Mouse (Mus musculus) gonadal fat pad, adult 2 months (tissue): ENCODE measurements around the gene Shox2. TPM values are rescaled to one million over a fixed set of nuclear protein-coding genes. Genes with fewer than 3 reads are reported as not detected.

Experiments used
- DNase-seq: peaks from one replicate; pipeline ENCODE4 v3.0.0-alpha.2; 2012; ENCODE audit warnings: low read depth
- polyA plus RNA-seq: library from polyadenylated mRNA; depleted of rRNA; stranded (reverse); fragments of >200 nt; gene quantifications from 2 replicates; pipeline ENCODE4 v1.2.3, GENCODE M21; 2012; rRNA removed

Gene Shox2
- 0.09 and 0.15 TPM in 2 replicates for polyA plus RNA-seq

- DNase-seq = no peak
Observed at GRCm38 (mm10) chr3:66981706-66982105, at the start of gene Shox2. Gene Shox2, minus strand, starts transcription at chr3:66981771.

- DNase-seq = no peak
Observed at GRCm38 (mm10) chr3:66996820-66997219, 15.2 kb upstream of the Shox2 start.

- DNase-seq = no peak
Observed at GRCm38 (mm10) chr3:66986287-66986560, 4.7 kb upstream of the Shox2 start.

- no peak for DNase-seq
Observed at GRCm38 (mm10) chr3:66985539-66986286, 4.1 kb upstream of the Shox2 start.

GRCm38 (mm10) chr3:66983481-66983880 is 1.9 kb upstream of the Shox2 start:
- no peak for DNase-seq

GRCm38 (mm10) chr3:66982181-66982911 is 775 bp upstream of the Shox2 start:
- DNase-seq = no peak

GRCm38 (mm10) chr3:66981101-66981661 is 390 bp downstream of the Shox2 start, which contains the start of gene Rsrc1:
Gene Rsrc1, plus strand, starts transcription at chr3:66981390.
- DNase-seq = no peak

- DNase-seq = no peak
Observed at GRCm38 (mm10) chr3:66980111-66980975, 1.2 kb downstream of the Shox2 start.

- DNase-seq = no peak
Observed at GRCm38 (mm10) chr3:66979491-66979890, 2.1 kb downstream of the Shox2 start.

GRCm38 (mm10) chr3:66978457-66979381 is 2.9 kb downstream of the Shox2 start:
- no peak for DNase-seq

GRCm38 (mm10) chr3:66977811-66978456 is 3.6 kb downstream of the Shox2 start:
- DNase-seq = no peak

GRCm38 (mm10) chr3:66976889-66977615 is 4.5 kb downstream of the Shox2 start:
- DNase-seq = no peak

- no peak for DNase-seq
Observed at GRCm38 (mm10) chr3:66974501-66974900, 7.1 kb downstream of the Shox2 start.

GRCm38 (mm10) chr3:66973391-66973943 is 8.1 kb downstream of the Shox2 start:
- DNase-seq = no peak

GRCm38 (mm10) chr3:66972191-66972950 is 9.2 kb downstream of the Shox2 start:
- DNase-seq = no peak

GRCm38 (mm10) chr3:66970661-66971331 is 10.8 kb downstream of the Shox2 start:
- DNase-seq = no peak

GRCm38 (mm10) chr3:66970261-66970660 is 11.3 kb downstream of the Shox2 start:
- no peak for DNase-seq

- no peak for DNase-seq
Observed at GRCm38 (mm10) chr3:66967508-66967907, 14.1 kb downstream of the Shox2 start.
